Mouse (Mus musculus): Measurements from ENCODE around the gene Mrap2.
"Not testable (repeated sequence)": the region's sequence is repeated elsewhere in the genome, so short reads cannot be mapped to it uniquely, and the experiment has no call there.

The Mrap2 gene

GRCm38 (mm10) chr9:87144106-87144505 is at the start of gene Mrap2:
Gene Mrap2, plus strand, starts transcription at chr9:87144306.
- no peak for DNase-seq (ENCODE audit: low spot score in 2 of 2)

- no peak for DNase-seq (ENCODE audit: low spot score in 2 of 2)
Measured at GRCm38 (mm10) chr9:87097989-87098388, 46.1 kb upstream of the Mrap2 start.

GRCm38 (mm10) chr9:87115019-87115418 is 29.1 kb upstream of the Mrap2 start:
- no peak for DNase-seq (ENCODE audit: low spot score in 2 of 2)

DNA sequence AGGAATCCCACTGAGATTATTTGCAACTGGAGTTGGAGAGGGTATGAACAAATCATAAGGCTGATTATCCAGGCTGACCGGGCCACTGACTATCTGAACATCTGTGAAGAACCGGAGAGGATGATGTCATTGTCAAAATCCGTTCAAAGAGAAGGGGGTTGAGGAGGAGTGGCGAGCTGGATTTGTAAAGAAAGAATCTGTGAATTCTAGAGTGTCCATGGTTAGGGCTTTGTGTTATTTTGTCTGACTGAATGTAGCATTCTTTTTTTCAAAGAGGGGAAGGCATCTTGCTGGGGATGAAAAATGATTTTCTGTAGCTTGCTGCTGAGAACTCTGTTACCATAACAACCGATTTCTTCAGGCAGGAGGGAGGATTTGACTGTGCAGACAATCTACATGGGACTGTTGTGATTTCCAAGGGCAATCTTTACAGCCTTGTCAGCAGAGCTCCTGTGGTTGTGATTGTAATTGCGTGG is 28.6 kb upstream of the Mrap2 start:
- DNase-seq (ENCODE audit: low spot score in 2 of 2), result no peak

GRCm38 (mm10) chr9:87115978-87116377 is 28.1 kb upstream of the Mrap2 start:
- no peak for DNase-seq (ENCODE audit: low spot score in 2 of 2)

DNA sequence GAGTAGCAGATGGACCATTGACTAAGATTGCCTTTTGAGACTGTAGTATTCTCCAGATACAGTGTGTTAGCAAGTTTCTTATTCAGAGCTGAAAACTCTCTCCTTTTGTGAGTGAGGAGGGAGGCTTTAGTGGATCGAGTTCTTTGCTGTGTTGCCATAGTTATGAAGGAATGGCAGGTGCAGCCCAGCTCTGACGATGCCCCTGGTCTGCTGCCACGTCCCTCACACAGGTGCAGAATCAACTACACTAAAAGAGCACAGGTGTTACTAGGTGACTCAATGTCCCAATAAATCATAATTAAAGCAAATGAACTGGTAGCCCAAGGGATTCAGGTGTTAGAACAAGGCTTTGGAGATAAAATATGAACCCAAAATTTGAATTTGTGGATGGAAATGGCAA is 25.1 kb upstream of the Mrap2 start:
- DNase-seq (ENCODE audit: low spot score in 2 of 2), result no peak

DNA sequence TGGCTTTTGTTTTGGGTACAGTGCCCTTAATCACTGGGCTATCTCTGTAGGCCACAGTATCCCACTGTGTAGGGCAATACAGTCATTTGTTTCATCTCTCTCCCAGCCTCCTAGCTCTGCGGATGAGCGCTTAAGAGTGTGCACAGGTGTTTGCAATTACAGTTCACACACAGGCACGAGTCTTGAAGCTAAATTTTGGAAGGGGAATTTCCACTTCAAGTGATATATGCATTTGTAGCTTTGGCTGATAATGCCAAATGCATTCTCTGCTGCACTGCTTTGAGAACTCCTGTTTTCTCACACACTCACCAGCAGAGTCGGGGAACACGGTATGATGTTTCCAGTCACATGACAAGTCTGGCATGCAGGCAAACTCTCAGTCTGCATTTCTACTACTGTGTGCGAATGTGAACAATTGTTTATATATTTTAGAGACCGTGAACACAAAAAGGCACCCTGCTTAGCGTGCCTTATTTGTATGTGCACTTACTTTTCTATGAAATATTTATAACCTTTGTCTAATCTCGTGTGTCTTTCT is 22.1 kb upstream of the Mrap2 start:
- no peak for DNase-seq (ENCODE audit: low spot score in 2 of 2)

DNA sequence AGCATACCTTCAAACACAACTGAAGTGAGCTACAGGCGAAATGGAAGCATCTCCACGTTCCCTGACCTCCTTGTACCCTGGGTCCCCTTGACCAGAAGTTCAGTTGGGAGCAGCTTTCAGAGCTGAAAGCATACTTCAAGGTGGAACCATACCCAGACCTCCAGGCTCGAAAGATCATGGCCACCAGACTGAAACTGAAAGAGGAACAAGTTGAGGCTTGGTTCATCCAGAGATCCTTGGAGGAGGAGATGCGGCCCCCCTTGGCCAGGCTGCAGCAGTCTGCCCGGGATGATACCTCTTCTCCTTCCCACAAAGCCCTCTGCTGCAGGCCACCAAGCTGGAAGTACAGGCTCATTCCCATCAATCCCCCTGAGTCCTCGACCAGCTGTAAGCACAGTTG is 17.1 kb upstream of the Mrap2 start:
- DNase-seq (ENCODE audit: low spot score in 2 of 2), result not testable (repeated sequence)

- DNase-seq (ENCODE audit: low spot score in 2 of 2), result no peak
Measured at GRCm38 (mm10) chr9:87135765-87136558, 8.1 kb upstream of the Mrap2 start.

DNA sequence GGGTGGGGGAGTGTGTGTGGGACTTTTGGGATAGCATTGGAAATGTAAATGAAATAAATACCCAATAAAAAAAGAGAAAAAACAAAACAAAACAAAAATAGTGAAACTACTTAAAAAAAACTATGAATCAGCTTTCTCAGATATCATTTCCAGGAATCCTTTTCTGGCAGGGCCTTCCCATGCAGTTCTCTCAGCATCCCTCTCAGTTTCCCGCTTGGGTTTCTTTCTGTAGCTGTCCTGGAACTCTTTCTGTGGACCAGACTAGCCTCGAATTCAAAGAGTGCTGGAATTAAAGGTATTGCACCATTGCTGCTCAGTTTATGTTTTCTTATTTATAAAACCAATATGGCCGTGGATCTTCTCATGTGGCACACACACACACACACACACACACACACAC is 1.0 kb upstream of the Mrap2 start:
- DNase-seq (ENCODE audit: low spot score in 2 of 2), result no peak

DNA sequence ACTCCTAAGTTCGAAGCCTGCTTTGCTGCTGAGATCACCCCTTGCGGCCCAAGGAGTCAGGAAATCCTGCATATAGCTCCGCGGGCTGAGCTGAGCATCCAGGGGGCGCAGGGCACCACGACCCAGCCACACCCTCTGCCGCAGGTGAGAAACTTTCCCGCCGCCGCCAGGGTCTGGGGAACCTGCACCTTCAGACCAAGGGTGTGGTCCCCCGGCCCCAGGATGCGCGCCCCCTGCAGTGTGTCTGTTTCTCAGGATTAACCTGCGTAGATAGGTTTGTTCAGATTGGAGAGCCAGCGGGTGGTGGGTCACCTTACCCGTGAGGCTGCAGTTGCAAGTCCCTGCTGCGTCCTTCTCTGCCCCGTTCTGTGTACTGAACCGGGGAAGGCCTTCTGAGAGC is 426 bp downstream of the Mrap2 start:
- DNase-seq (ENCODE audit: low spot score in 2 of 2), result no peak

- no peak for DNase-seq (ENCODE audit: low spot score in 2 of 2)
Measured at GRCm38 (mm10) chr9:87145180-87145579, 1.1 kb downstream of the Mrap2 start.

- DNase-seq (ENCODE audit: low spot score in 2 of 2), result no peak
Measured at GRCm38 (mm10) chr9:87145671-87146070, 1.6 kb downstream of the Mrap2 start.

DNA sequence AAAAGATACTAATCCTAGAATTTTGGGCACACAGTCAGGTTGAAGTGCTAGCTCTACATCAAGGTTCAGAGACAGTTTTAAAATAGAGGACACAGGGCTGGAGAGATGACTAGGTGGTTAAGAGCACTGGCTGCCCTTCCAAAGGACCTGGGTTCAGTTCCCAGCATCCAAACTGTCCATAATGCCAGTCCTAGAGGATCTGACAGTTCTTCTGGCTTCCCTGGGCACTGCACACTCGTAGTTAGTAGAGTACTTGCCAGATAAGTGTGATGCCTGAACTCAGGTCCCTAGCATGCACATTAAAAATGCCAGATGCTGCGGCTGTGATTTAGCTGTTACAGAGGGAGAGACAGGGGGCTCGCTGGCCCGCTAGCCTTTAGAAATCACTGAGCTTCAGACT is 2.3 kb downstream of the Mrap2 start:
- DNase-seq (ENCODE audit: low spot score in 2 of 2), result no peak

- DNase-seq (ENCODE audit: low spot score in 2 of 2), result no peak
Measured at GRCm38 (mm10) chr9:87147927-87148326, 3.8 kb downstream of the Mrap2 start.

DNA sequence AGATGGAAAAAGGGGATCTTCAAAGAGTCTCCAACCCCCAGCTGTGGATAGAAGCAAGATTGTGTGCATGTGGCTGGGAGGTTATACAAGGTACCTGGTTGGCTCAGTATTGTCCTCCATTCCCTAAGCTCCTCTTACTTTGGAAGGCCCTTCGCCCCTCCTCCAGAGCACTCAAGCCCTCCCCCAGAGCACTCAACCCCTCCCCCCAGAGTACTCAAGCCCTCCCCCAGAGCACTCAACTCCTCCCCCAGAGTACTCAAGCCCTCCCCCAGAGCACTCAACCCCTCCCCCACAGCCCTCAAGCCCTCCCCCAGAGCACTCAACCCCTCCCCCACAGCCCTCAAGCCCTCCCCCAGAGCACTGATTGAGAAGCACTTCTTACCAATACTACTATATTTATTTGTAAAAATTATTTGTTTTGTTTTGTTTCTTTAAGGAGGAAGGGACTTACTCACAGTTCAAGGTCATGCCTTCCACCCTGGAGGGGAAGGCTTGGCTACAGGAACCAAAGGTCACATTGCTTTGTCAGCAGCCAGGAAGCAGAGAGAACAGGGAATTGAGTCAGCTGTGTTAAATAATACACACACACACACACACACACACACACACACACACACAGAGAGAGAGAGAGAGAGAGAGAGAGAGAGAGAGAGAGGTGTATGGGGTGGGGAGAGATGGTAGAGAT is 8.7 kb downstream of the Mrap2 start:
- DNase-seq (ENCODE audit: low spot score in 2 of 2), result no peak

DNA sequence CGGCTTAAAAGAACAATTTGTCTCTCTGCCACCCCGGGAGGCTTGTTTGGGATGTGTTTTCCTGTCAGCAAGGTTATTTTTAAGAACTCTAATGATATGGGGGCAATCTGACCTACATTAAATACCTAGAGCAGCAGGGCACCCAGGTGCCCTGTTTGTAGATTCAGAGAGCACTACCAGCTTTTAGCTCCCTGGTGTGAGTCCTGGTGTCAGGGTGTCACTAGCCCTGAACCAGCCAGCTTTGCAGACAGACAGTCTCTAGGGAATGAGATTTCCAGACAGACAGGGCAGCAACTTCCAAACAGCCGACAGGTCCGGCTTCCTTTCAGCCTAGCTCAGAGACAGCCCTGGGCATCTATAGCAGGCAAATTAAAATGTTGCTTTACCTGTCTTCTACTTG is 18.5 kb downstream of the Mrap2 start:
- no peak for DNase-seq (ENCODE audit: low spot score in 2 of 2)

DNA sequence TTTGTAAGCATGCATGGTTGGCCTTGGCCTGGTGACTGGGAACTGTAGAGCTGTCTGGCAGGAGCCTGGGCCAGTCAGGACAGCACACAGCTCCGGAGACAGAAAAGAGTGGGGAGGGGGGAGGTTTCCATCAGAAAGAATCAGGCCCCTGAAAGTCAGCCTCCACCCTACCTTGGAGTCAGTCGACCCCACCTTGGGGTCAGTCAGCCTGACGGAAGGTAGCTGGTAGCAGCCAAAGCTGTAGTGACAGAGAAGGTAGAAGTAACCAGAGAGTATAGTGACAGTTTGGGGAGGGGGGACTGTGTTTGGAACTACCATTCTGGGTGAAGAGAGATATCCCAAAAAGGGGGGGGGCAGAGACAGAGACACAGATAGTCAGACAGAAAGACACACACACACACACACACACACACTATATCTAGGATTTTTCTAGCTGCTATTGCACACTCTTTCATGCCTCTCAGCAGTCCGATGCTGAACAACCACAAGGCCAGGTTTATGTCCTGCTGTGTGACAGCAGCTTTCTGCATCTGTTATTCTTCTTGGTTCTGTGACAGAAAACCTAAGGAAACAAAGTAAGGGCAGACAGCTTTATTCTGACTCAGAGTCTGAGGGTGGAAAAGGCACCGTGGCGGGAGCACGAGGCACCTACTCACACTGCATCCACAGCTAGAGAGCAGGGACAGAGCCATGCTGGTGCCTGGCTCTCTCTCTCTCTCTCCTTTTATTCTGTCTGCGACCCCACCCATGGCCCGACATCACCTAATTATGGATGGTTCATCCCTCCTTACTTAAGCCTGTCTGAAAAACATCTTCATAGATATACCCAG is 23.1 kb downstream of the Mrap2 start:
- no peak for DNase-seq (ENCODE audit: low spot score in 2 of 2)

DNA sequence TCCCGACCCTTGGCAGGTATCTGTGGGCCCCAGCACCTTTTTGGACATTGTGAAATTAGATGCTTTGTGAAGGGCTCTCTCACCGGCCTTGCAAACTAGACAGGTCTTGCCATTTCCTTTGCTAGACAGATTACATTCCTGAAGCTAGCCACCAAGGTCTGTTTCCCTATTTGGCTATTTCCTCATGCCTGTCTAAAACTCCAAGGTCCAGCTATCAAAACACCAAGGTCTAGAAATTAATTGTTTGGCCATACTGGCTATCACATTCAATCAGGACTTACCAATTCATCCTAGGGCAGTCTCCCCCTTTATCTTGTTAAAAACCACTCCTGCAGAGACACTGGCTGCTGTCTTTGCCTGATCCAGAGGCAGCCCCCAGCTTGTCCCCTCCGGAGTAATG is 23.9 kb downstream of the Mrap2 start:
- no peak for DNase-seq (ENCODE audit: low spot score in 2 of 2)

DNA sequence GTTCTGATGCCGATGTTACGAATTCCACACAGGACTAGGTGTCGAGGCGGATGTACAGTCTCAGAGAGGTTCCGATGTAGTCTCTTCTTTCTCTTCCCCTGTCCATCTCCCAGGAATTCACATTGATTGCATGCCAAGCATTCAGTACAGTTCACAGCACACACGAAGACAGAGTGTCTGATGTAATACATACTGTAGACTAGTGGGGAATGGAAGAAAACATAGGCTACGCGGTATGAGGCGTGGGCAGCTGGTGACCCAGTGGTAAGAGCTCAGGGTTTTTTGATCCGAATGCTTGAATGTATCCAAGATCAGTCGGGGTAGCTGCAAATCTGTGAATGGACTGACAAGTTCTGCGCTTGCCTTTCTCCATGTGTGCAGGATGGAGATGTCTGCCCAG is 25.0 kb downstream of the Mrap2 start:
- DNase-seq (ENCODE audit: low spot score in 2 of 2), result no peak

DNA sequence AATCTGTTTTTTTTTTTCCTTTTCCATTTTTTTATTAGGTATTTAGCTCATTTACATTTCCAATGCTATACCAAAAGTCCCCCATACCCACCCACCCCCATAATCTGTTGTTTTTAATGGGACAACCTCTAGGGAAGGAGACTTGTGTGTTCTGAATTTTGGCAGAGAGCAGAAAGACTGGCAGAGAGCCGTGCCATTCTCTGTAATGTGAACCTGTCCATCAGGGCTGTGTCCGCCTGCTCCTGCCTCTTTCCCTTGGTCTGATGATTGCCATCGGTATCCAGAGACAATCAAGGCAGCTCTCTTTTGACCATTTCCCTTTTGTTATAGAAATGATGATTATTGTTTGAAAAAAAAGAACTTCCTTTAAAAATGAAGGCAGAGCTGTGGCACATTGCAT is 26.8 kb downstream of the Mrap2 start:
- DNase-seq (ENCODE audit: low spot score in 2 of 2), result no peak

DNA sequence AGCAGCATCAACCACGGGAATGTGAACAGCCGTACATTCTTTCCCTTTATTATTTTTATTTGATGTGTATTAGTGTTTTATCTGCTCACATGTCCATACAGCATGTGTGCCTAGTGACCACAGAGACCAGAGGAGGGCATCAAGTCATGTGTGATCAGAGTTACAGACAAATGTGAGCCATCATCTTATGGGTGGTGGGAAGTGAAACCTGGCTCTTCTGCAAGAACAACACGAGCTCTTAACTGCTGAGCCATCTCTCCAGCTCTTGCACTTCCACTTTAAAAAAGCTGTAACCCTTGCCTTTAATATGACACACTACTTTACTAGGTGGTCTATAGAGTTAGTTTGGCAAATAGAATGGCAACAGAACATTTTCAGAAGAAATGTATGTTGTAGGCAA is 27.4 kb downstream of the Mrap2 start:
- DNase-seq (ENCODE audit: low spot score in 2 of 2), result no peak

Measured in spleen, postnatal 14 days (tissue).